Mouse (Mus musculus): ENCODE results near the gene Slc45a1. TPM values are rescaled to one million over a fixed set of nuclear protein-coding genes. Genes with fewer than 3 reads are reported as not detected.

Slc45a1 gene
- total RNA-seq, 2 experiments from 2014 or later = not detected

GRCm38 (mm10) chr4:150659926-150660610 is 8.1 kb upstream of the Slc45a1 start:
- intact Hi-C loops (cut with DNase I) = loop anchor here (5.0 kb wide), 2 partner anchors 192 to 307 kb away; partner anchors contain the start of gene Errfi1
- DNase-seq = peak in 1 of 2 experiments; percentile 31

GRCm38 (mm10) chr4:150656504-150656903 is 4.5 kb upstream of the Slc45a1 start:
- DNase-seq = peak in 1 of 2 experiments; percentile 38
- intact Hi-C loops (cut with DNase I) = loop anchor here (1.0 to 5.0 kb wide), 3 partner anchors 196 to 311 kb away; partner anchors contain the start of gene Errfi1

GRCm38 (mm10) chr4:150655989-150656388 is 4.0 kb upstream of the Slc45a1 start:
- DNase-seq = peak; percentile 88 to 90
- intact Hi-C loops (cut with DNase I) = loop anchor here (1.0 to 5.0 kb wide), 3 partner anchors 196 to 311 kb away; partner anchors contain the start of gene Errfi1

GRCm38 (mm10) chr4:150653072-150653599 is 1.2 kb upstream of the Slc45a1 start:
- intact Hi-C loops (cut with DNase I) = no loop called here

GRCm38 (mm10) chr4:150649327-150649726 is 2.6 kb downstream of the Slc45a1 start:
- intact Hi-C loops (cut with DNase I) = no loop called here
- DNase-seq = no peak

More at GRCm38 (mm10) chr4:150653072-150653599, 1.2 kb upstream of the Slc45a1 start:
- no peak for DNase-seq

DNA sequence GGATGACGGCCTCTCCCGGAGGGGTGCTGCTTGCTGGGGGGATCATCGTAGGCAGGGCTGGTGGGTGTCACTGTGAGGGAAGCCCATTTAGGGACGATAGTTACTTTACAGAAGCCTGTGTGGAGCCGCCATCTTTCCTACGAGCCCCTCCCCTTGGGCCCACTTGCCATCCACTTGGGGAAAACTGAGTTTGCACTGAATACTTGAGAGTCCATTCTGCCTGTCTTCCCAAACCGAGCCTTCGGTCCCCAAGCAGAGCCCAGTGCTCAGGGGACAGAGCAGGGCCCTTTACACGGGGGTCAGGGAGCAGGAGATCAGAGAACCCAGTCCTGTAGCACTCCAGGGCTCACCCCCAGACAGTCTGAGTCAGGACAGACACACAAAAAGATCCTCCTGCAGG is 7.7 kb downstream of the Slc45a1 start:
- no peak for DNase-seq
- intact Hi-C loops (cut with DNase I) = no loop called here

GRCm38 (mm10) chr4:150636635-150637034 is 15.3 kb downstream of the Slc45a1 start:
- intact Hi-C loops (cut with DNase I) = no loop called here
- DNase-seq = no peak

DNA sequence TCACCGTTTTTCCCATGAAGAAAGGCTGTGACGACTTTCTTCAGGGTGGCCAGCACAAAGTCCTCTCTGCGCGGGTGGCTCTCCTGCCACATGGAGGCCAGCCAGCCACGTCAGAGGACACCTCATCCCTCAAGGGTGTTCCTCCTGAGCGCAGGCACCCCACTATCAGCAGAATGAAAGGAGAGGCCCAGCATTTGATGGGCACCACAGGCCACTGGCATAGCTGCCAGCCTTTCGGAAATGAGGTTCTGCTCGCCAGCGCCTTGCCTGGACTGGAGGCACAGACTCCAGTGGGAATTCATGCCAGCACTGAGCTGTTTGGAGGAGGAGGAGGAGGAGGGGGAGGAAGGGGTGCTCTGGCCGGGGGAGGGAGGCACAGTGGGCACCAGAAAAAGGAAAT is 16.4 kb downstream of the Slc45a1 start:
- intact Hi-C loops (cut with DNase I) = no loop called here
- DNase-seq = no peak

- intact Hi-C loops (cut with DNase I) = loop anchor here (5.0 kb wide), 2 partner anchors 282 to 372 kb away; no protein-coding TSS in a partner anchor
- DNase-seq = no peak
These were observed 22.7 kb downstream of the Slc45a1 start for GRCm38 (mm10) chr4:150629266-150629665.

- intact Hi-C loops (cut with DNase I) = loop anchor here (5.0 kb wide), 2 partner anchors 279 to 369 kb away; no protein-coding TSS in a partner anchor
- peak; percentile 68 to 83 for DNase-seq
These were observed 25.8 kb downstream of the Slc45a1 start for GRCm38 (mm10) chr4:150625951-150626732.

DNA sequence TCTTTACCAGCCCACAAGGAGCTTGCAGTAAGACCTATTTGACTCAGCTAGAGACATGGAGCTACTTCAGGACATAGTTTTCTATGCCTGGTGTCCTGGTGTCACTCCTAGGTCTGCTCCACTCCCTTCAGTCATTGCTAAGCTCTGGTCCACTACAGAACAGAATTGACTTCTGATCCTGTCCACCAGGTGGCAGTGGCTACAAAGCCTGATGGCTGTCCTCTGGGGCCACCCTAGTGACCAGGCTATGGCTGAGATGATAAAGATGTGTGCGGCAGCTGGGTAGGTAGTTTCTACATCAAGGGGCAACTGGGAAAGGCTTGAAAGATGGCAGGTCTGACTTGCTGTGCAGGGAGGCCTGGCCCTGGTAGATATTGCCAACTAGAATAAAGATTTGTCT is 26.5 kb downstream of the Slc45a1 start:
- peak; percentile 79 to 86 for DNase-seq
- intact Hi-C loops (cut with DNase I) = loop anchor here (5.0 kb wide), 2 partner anchors 278 to 368 kb away; no protein-coding TSS in a partner anchor

- DNase-seq = no peak
- intact Hi-C loops (cut with DNase I) = loop anchor here (5.0 kb wide), 2 partner anchors 278 to 368 kb away; no protein-coding TSS in a partner anchor
These were observed 27.0 kb downstream of the Slc45a1 start for GRCm38 (mm10) chr4:150624933-150625332.

DNA sequence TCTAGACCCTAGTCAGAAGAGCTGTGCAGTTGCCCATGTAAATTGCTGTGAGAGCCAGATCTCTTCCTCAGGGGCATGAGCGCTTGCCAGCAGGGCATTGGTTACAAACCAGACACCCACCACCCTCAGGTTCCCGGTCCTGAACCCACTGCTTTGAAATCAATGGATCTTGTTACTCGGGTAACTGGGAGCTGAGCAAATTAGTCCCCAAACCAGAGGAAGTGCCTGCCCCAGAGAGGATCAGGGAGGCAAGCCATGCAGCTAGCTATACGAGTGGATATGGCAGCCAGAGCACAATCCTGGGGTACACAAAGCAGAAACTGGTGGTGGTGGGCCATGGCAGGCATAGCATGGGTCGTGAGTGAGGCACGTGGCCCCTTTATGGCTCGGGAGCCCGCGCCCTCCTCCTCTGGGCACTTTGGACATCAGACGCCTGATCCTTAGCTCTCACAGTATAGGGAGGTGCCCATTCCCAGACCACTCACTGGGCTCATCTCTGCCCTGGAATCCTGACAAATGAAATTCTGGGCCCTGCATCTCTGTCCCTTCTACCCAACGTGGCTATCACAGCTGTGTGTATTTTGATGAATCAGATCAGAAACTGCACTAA is 27.7 kb downstream of the Slc45a1 start:
- intact Hi-C loops (cut with DNase I) = no loop called here
- DNase-seq = no peak

- DNase-seq = no peak
- intact Hi-C loops (cut with DNase I) = no loop called here
These were observed 29.3 kb downstream of the Slc45a1 start for GRCm38 (mm10) chr4:150622641-150623040.

DNA sequence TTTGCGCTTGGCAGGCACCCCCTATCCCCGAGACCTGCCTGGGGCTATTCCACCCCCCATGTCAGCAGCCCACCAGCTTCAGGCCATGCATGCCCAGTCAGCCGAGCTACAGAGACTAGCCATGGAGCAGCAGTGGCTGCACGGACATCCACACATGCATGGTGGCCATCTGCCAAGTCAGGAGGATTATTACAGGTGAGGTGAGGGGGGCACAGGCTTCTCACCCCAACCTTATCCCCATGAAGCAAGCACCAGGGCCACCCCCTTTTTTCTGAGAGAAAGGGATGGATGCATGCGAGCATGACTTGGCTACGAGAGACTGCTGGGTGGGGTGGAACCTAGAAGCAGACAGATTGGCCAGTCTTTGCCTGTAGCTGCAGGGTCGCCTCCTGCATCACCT is 33.0 kb downstream of the Slc45a1 start:
- intact Hi-C loops (cut with DNase I) = no loop called here
- no peak for DNase-seq

GRCm38 (mm10) chr4:150616841-150617240 is 35.1 kb downstream of the Slc45a1 start:
- DNase-seq = no peak
- intact Hi-C loops (cut with DNase I) = no loop called here

DNA sequence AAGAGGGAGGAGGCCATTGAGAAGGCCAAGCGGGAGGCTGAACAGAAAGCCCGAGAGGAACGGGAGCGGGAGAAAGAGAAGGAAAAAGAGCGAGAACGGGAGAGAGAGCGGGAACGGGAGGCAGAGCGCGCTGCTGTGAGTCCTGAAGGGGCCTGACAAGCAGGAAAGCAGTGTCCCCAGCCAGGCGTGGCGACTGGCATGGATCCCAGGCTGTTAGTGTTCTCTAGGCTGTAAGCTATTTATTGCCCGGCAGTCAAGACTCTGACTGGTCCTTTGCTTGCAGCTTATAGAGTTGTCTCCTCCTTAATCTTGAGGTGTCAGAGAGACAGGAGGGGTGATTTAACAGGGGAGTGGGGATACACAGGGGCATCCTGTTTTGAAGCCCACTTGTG is 35.9 kb downstream of the Slc45a1 start:
- peak; percentile 55 to 59 for DNase-seq
- intact Hi-C loops (cut with DNase I) = no loop called here

DNA sequence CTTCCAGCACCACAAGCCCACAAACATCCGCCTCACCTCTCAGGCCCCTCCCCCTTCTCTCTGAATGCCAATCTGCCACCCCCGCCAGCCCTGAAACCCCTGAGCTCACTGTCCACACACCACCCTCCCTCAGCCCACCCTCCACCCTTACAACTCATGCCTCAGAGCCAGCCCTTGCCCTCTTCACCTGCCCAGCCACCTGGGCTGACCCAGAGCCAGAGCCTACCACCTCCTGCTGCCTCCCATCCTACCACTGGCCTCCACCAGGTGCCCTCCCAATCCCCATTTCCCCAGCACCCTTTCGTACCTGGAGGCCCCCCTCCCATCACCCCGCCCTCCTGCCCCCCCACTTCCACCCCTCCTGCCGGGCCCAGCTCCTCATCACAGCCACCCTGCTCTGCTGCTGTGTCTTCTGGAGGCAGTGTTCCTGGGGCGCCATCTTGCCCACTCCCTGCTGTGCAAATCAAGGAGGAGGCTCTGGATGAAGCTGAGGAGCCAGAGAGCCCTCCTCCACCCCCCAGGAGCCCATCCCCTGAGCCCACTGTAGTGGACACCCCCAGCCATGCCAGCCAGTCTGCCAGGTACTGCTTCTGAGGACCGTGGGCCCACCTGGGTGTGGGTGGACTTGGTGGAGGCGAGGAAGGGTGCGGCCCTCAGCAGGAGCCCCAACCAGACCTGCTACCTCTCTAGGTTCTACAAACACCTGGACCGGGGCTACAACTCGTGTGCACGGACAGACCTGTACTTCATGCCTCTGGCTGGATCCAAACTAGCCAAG is 36.5 kb downstream of the Slc45a1 start:
- DNase-seq = no peak
- intact Hi-C loops (cut with DNase I) = no loop called here

DNA sequence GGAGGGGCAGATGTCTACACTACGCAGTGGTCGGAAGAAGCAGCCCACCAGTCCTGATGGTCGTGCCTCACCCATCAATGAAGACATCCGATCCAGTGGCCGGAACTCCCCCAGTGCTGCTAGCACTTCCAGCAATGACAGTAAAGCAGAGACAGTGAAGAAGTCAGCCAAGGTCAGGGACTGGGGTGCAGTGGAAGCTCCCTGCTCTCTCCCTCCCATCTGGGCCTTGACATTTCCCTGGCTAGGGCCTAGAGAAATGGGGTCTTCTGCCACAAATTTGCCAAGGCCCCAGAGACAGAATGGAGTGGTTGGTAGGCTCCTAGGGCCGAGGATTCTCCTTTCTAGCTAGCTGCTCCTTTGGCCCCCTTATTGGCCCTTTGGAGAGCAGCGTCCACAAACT is 38.3 kb downstream of the Slc45a1 start:
- intact Hi-C loops (cut with DNase I) = no loop called here
- no peak for DNase-seq

GRCm38 (mm10) chr4:150608670-150609069 is 43.3 kb downstream of the Slc45a1 start:
- no peak for DNase-seq
- intact Hi-C loops (cut with DNase I) = no loop called here

Data from heart, postnatal 10 days (tissue).